Mouse (Mus musculus) hindbrain, embryonic 11.5 days (tissue): ENCODE measurements around the gene Krtap13. TPM values are rescaled to one million over a fixed set of nuclear protein-coding genes. Genes with fewer than 3 reads are reported as not detected.
"Not testable (repeated sequence)": the region's sequence is repeated elsewhere in the genome, so short reads cannot be mapped to it uniquely, and the experiment has no call there.

Source experiments
- ATAC-seq: fragments of 200-750 bp; cut with Nextera tagmentation; 2 replicates; pipeline ENCODE4 v1.8.0; 2017; ENCODE audit warnings: mild to moderate bottlenecking, moderate TSS enrichment, moderate library complexity; ENCODE audit not compliant: low FRiP score
- DNase-seq: peaks from one replicate; pipeline ENCODE4 v3.0.0-alpha.2; 2015; ENCODE audit warnings: low spot score
- H3K27ac ChIP-seq: fragments of 300-500 bp; sonication (generic); 2 replicates; pipeline ENCODE4 v1.5.1; 2014; ENCODE audit warnings: mild to moderate bottlenecking, low read depth, low read length
- H3K27me3 ChIP-seq: fragments of 300-500 bp; sonication (generic); 2 replicates; pipeline ENCODE4 v1.6.1; 2014; ENCODE audit warnings: mild to moderate bottlenecking, low read length, moderate library complexity, mixed read lengths; ENCODE audit not compliant: control insufficient read depth, insufficient read depth
- H3K36me3 ChIP-seq: fragments of 300-500 bp; sonication (generic); 2 replicates; pipeline ENCODE4 v1.6.1; 2014; ENCODE audit warnings: mild to moderate bottlenecking, low read length, moderate library complexity, mixed read lengths; ENCODE audit not compliant: control insufficient read depth, insufficient read depth
- H3K4me1 ChIP-seq: fragments of 300-500 bp; sonication (generic); replicated peaks from 2 replicates; pipeline ENCODE4 v1.6.1; 2014; ENCODE audit warnings: low read length, mixed read lengths; ENCODE audit not compliant: control insufficient read depth, insufficient read depth
- H3K4me2 ChIP-seq: fragments of 300-500 bp; sonication (generic); replicated peaks from 2 replicates; pipeline ENCODE4 v1.6.1; 2014; ENCODE audit warnings: mild to moderate bottlenecking, low read depth, low read length
- H3K4me3 ChIP-seq: fragments of 300-500 bp; sonication (generic); 2 replicates; pipeline ENCODE4 v1.5.1; 2014; ENCODE audit warnings: low read depth, low read length
- H3K9ac ChIP-seq: fragments of 300-500 bp; sonication (generic); 2 replicates; pipeline ENCODE4 v1.6.1; 2014; ENCODE audit warnings: low read depth, low read length
- H3K9me3 ChIP-seq: fragments of 300-500 bp; sonication (generic); 2 replicates; pipeline ENCODE4 v1.6.1; 2016; ENCODE audit warnings: low read length; ENCODE audit not compliant: control insufficient read depth
- WGBS: fragments of 180-500 bp; shearing (Covaris S2); extraction: QIAGEN DNeasy Blood & Tissue Kit; methylation state at CpG from one replicate; pipeline ENCODE4 v1.1.7; 2014; 5-methylcytosine and 5-hydroxymethylcytosine counted together
- polyA plus RNA-seq: library from polyadenylated mRNA; unstranded; fragments of >200 nt; fragmentation: Nextera tagmentation; extraction: Ambion mirVana; gene quantifications from 2 replicates; pipeline ENCODE4 v1.2.1, GENCODE M21; 2014

The Krtap13 gene
- not detected in 2 replicates for polyA plus RNA-seq

DNA sequence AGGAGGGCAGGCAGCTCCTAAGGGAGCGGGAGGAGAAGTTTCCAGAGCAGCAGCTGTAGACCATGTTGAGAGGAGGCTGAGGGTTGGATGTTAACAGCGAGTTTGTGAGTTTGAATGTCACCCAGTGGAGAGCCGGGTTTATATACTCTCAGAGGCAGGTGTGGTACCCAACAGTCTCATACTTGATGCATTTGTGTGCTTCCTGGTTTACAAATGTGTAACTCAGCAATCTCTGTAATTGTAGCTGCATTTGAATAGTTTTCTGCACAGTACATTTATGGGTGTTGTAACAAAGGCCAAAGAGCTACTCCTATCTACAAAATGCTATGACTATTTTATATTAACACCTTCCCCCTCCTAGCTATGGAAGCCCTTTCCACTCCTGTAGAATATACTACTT, at the start of gene Krtap13:
TSS of gene Krtap13 (minus strand) at position 101 of the 400 bp plus-strand sequence.
- H3K27ac ChIP-seq, ATAC-seq, H3K9me3 ChIP-seq, H3K36me3 ChIP-seq, H3K4me2 ChIP-seq, H3K4me3 ChIP-seq, H3K27me3 ChIP-seq, H3K9ac ChIP-seq, DNase-seq, H3K4me1 ChIP-seq: not testable (repeated sequence)
- WGBS = 90% methylated on average over 3 of the region's 3 CpGs

DNA sequence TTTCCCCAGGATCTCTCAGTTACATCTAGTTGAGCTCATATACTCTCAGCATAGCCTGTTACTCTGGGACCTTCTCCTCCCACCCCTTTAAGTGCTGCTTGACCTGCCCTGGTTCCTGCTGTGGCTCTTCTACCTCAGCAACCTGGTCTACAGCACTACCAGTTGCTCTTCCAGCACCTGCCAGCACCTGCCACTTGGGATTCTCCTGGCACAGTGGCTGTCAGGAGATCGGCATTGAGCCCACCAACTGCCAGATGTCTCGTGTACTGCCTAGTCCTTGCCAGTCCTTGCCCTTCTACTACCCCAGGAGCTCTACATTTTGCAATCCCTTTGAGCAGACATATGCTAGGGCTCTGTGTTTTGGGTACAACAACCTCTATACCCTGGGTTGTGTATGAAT, 35.4 kb upstream of the Krtap13 start:
- no peaks in the 10 kb centered on the region for H3K4me1 ChIP-seq
- DNase-seq = no peak
- H3K36me3 ChIP-seq = no peaks in the 10 kb centered on the region
- no peaks in the 10 kb centered on the region for H3K27me3 ChIP-seq
- no peak for ATAC-seq
- H3K9me3 ChIP-seq = no peaks in the 10 kb centered on the region
- no peak overlapping the region for H3K9ac ChIP-seq
- H3K4me2 ChIP-seq = no peak overlapping the region
- no peak overlapping the region for H3K4me3 ChIP-seq
- no peak overlapping the region for H3K27ac ChIP-seq
- 79% methylated on average over 2 of the region's 2 CpGs for WGBS

GRCm38 (mm10) chr16:88777596-88777995, 26.2 kb upstream of the Krtap13 start, which contains the start of gene Gm5965:
TSS of gene Gm5965 (plus strand) at chr16:88777896.
- H3K27ac ChIP-seq = no peak within 1 kb of the TSS
- no peaks in the 10 kb centered on the region for H3K36me3 ChIP-seq
- no peaks in the 10 kb centered on the region for H3K9me3 ChIP-seq
- DNase-seq (no peak), ATAC-seq (no peak)
- no peak within 1 kb of the TSS for H3K9ac ChIP-seq
- no peaks in the 10 kb centered on the region for H3K4me1 ChIP-seq
- 90% methylated on average over 5 of the region's 6 CpGs for WGBS
- no peak within 1 kb of the TSS for H3K4me3 ChIP-seq
- no peaks in the 10 kb centered on the region for H3K27me3 ChIP-seq
- no peak within 1 kb of the TSS for H3K4me2 ChIP-seq

GRCm38 (mm10) chr16:88774106-88774505, 22.7 kb upstream of the Krtap13 start, which contains the start of gene 2310057N15Rik:
TSS of gene 2310057N15Rik (minus strand) at chr16:88774206.
- no peak within 1 kb of the TSS for H3K27ac ChIP-seq
- no peaks in the 10 kb centered on the region for H3K27me3 ChIP-seq
- no peak within 1 kb of the TSS for H3K4me3 ChIP-seq
- ATAC-seq = no peak
- no peak within 1 kb of the TSS for H3K9ac ChIP-seq
- H3K4me2 ChIP-seq = no peak within 1 kb of the TSS
- H3K36me3 ChIP-seq = no peaks in the 10 kb centered on the region
- H3K4me1 ChIP-seq = no peaks in the 10 kb centered on the region
- no peaks in the 10 kb centered on the region for H3K9me3 ChIP-seq
- WGBS = 78% methylated on average over 2 of the region's 2 CpGs
- DNase-seq = no peak

DNA sequence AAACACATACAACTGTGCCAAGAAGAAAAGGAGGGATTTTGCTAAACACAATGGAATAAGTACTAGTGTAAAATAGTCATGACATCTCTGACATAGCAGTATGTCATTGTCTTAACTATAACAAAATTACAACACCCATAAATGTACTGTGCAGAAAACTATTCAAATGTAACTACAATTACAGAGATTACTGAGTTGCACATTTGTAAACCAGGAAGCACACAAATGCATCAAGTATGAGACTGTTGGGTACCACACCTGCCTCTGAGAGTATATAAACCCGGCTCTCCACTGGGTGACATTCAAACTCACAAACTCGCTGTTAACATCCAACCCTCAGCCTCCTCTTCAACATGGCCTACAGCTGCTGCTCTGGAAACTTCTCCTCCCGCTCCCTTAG, 7.1 kb upstream of the Krtap13 start, which contains the start of gene 2310034C09Rik:
TSS of gene 2310034C09Rik (plus strand) at position 301 of the 400 bp plus-strand sequence.
- not testable (repeated sequence) for H3K4me2 ChIP-seq, H3K27ac ChIP-seq, H3K9me3 ChIP-seq, H3K9ac ChIP-seq, H3K4me3 ChIP-seq, H3K27me3 ChIP-seq, H3K4me1 ChIP-seq, DNase-seq, H3K36me3 ChIP-seq, ATAC-seq
- 89% methylated on average over 3 of the region's 3 CpGs for WGBS

DNA sequence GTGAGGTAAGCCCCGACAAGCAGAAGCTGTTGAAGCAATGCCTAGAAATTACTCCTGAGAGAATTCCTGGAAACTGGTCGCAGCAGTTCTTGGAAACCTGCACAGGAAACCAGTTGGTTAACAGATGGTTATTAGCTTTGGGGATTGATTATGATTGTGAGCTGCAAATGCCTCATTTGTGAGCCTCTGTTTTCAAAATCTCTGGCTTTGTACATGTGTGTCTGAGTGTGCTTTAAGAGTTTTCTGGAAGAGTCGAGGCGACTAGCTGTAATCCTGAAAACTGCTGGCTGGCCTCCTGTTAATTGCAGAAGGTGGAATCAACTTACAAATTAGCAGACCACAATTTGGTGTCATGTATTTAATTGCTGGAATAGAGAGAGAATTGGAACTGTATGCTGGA, 3.5 kb downstream of the Krtap13 start:
- Histone ChIP-seq H3K9me3 (no peaks in the 10 kb centered on the region), H3K27me3 (no peaks in the 10 kb centered on the region), H3K4me2 (no peak overlapping the region), H3K9ac (no peak overlapping the region), H3K4me3 (no peak overlapping the region), H3K4me1 (no peaks in the 10 kb centered on the region), H3K27ac (no peak overlapping the region), H3K36me3 (no peaks in the 10 kb centered on the region)
- DNase-seq = no peak
- no peak for ATAC-seq
- 77% methylated on average over 4 of the region's 4 CpGs for WGBS

GRCm38 (mm10) chr16:88744750-88745340, 6.6 kb downstream of the Krtap13 start:
- no peak overlapping the region for H3K4me2 ChIP-seq
- H3K4me3 ChIP-seq = no peak overlapping the region
- DNase-seq (no peak), ATAC-seq (no peak)
- no peaks in the 10 kb centered on the region for H3K27me3 ChIP-seq
- no peaks in the 10 kb centered on the region for H3K4me1 ChIP-seq
- no peaks in the 10 kb centered on the region for H3K36me3 ChIP-seq
- 83% methylated on average over 4 of the region's 4 CpGs for whole genome bisulfite sequencing
- no peak overlapping the region for H3K9ac ChIP-seq
- H3K27ac ChIP-seq = no peak overlapping the region
- no peaks in the 10 kb centered on the region for H3K9me3 ChIP-seq

DNA sequence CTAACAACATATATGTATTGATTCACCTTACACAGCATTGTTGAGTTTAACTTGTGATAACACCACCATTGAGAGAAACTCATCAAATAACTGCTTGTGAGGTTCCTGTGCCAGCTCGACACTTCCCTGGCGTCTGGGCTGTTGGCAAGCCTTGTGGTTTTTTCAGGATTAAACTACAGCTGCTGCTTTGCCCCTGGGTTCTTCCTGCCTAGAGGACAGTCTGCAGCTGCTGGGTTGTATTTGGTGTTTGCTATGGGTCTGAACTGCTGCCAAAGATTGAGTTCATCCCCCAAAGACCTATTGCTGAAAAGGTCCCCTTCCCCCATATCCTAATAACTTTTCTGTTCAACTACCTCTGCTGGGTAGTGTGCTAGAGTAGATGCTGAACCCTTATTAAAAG, 16.0 kb downstream of the Krtap13 start:
- no peaks in the 10 kb centered on the region for H3K27me3 ChIP-seq
- H3K4me3 ChIP-seq = no peak overlapping the region
- WGBS = 79% methylated on average over 2 of the region's 2 CpGs
- H3K36me3 ChIP-seq = no peaks in the 10 kb centered on the region
- H3K9ac ChIP-seq = no peak overlapping the region
- H3K27ac ChIP-seq = no peak overlapping the region
- H3K4me1 ChIP-seq = no peaks in the 10 kb centered on the region
- no peak overlapping the region for H3K4me2 ChIP-seq
- ATAC-seq = no peak
- H3K9me3 ChIP-seq = no peaks in the 10 kb centered on the region
- DNase-seq = no peak

GRCm38 (mm10) chr16:88728812-88729275, 22.6 kb downstream of the Krtap13 start, which contains the start of gene Krtap13-1:
TSS of gene Krtap13-1 (plus strand) at chr16:88728862.
- Histone ChIP-seq H3K4me2 (no peak within 1 kb of the TSS), H3K36me3 (no peaks in the 10 kb centered on the region), H3K4me1 (no peaks in the 10 kb centered on the region), H3K4me3 (no peak within 1 kb of the TSS), H3K9ac (no peak within 1 kb of the TSS), H3K27ac (no peak within 1 kb of the TSS), H3K27me3 (no peaks in the 10 kb centered on the region), H3K9me3 (no peaks in the 10 kb centered on the region)
- ATAC-seq = no peak
- WGBS = 82% methylated on average over 4 of the region's 4 CpGs
- no peak for DNase-seq
